Mouse (Mus musculus) lung, embryonic 15.5 days (tissue): Measurements from ENCODE around the gene Fam187b. TPM values are rescaled to one million over a fixed set of nuclear protein-coding genes. Genes with fewer than 3 reads are reported as not detected.
A peak's percentile ranks its signal among the peaks of the same experiment; 100 is the strongest.

ENCODE experiments used
- ATAC-seq: fragments of 200-750 bp; cut with Nextera tagmentation; 2 replicates; pipeline ENCODE4 v1.8.0; 2017; ENCODE audit warnings: moderate number of reproducible peaks, borderline replicate concordance; ENCODE audit not compliant: low FRiP score, low TSS enrichment; ENCODE audit errors: extremely low read depth
- H3K27ac ChIP-seq: fragments of 300-500 bp; sonication (generic); 2 replicates; pipeline ENCODE4 v1.5.1; 2015; ENCODE audit warnings: moderate library complexity, mild to moderate bottlenecking, inconsistent platforms
- H3K27me3 ChIP-seq: fragments of 300-500 bp; sonication (generic); 2 replicates; pipeline ENCODE4 v1.6.1; 2015; ENCODE audit warnings: inconsistent platforms
- H3K36me3 ChIP-seq: fragments of 300-500 bp; sonication (generic); 2 replicates; pipeline ENCODE4 v1.6.1; 2015; ENCODE audit warnings: inconsistent platforms
- H3K4me1 ChIP-seq: fragments of 300-500 bp; sonication (generic); 2 replicates; pipeline ENCODE4 v1.6.1; 2015; ENCODE audit warnings: inconsistent platforms
- H3K4me2 ChIP-seq: fragments of 300-500 bp; sonication (generic); 2 replicates; pipeline ENCODE4 v1.6.1; 2015; ENCODE audit warnings: inconsistent platforms, mild to moderate bottlenecking, moderate library complexity
- H3K4me3 ChIP-seq: fragments of 300-500 bp; sonication (generic); 2 replicates; pipeline ENCODE4 v1.5.1; 2015; ENCODE audit warnings: mild to moderate bottlenecking, inconsistent platforms
- H3K9ac ChIP-seq: fragments of 300-500 bp; sonication (generic); 2 replicates; pipeline ENCODE4 v1.6.1; 2015; ENCODE audit warnings: inconsistent platforms
- H3K9me3 ChIP-seq: fragments of 300-500 bp; sonication (generic); 2 replicates; pipeline ENCODE4 v1.6.1; 2016; ENCODE audit warnings: inconsistent platforms
- WGBS: fragments of 180-500 bp; shearing (Covaris S2); methylation state at CpG from one replicate; pipeline ENCODE4 v1.1.7; 2015; 5-methylcytosine and 5-hydroxymethylcytosine counted together
- polyA plus RNA-seq: library from polyadenylated mRNA; unstranded; fragments of >200 nt; fragmentation: Nextera tagmentation; extraction: Ambion mirVana; gene quantifications from 2 replicates; pipeline ENCODE4 v1.2.1, GENCODE M21; 2015

Fam187b gene
- polyA plus RNA-seq, 1 experiment from 2014 or later = 6.3 TPM

DNA sequence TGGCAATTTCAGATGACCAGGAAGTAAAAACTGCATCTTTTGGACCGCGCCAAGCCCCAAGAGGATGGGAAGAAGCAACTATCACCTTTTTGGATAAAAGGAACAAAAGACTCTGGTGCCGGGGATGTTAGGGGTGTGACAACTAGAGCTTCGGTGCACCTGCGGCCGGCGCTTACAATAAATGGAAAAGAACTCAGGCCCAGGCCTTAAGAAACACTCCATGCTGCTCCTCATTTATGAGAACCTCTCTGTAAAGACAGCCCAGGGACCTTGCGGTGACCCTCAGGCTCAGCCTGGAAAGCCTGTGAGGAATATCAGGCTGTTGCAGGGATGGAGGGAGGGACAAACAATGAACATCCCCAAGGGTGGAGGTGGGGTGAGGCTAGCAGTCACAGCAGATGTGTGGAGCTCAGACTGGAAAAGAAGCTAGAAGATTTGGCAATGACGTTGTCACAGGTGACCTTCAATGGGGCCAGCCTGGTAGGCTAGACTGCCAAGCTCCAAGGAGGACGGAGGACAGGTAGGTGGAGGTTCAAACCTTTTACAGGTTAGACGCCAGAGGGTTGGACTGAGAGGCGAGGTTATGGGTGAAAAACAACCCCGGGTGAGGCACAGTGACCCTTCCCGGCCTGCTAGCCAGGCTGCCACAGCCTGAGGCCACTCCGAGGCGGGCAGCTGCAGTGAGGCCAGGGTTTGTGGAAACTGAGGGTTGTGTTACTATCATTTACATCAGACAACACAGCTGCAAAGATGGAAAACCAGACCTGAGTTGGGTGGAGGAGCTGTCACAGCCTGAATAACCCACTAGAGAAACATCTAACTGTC, 20.9 kb upstream of the Fam187b start:
- no peak overlapping the region for H3K4me3 ChIP-seq
- 90% methylated on average over 16 of the region's 16 CpGs for WGBS
- H3K9ac ChIP-seq = no peak overlapping the region
- H3K4me1 ChIP-seq = peaks cover 9% of the 10 kb centered on the region
- H3K9me3 ChIP-seq = no peaks in the 10 kb centered on the region
- no peaks in the 10 kb centered on the region for H3K27me3 ChIP-seq
- H3K36me3 ChIP-seq = peaks cover 55% of the 10 kb centered on the region
- no peak overlapping the region for H3K27ac ChIP-seq
- H3K4me2 ChIP-seq = no peak overlapping the region
- ATAC-seq = no peak

GRCm38 (mm10) chr7:30953459-30953858, 20.1 kb upstream of the Fam187b start:
- H3K4me2 ChIP-seq = no peak overlapping the region
- no peaks in the 10 kb centered on the region for H3K9me3 ChIP-seq
- H3K9ac ChIP-seq = no peak overlapping the region
- 81% methylated on average over 6 of the region's 6 CpGs for WGBS
- no peak overlapping the region for H3K27ac ChIP-seq
- H3K36me3 ChIP-seq = peaks cover 56% of the 10 kb centered on the region
- no peaks in the 10 kb centered on the region for H3K27me3 ChIP-seq
- no peak for ATAC-seq
- peaks cover 15% of the 10 kb centered on the region for H3K4me1 ChIP-seq
- H3K4me3 ChIP-seq = no peak overlapping the region

DNA sequence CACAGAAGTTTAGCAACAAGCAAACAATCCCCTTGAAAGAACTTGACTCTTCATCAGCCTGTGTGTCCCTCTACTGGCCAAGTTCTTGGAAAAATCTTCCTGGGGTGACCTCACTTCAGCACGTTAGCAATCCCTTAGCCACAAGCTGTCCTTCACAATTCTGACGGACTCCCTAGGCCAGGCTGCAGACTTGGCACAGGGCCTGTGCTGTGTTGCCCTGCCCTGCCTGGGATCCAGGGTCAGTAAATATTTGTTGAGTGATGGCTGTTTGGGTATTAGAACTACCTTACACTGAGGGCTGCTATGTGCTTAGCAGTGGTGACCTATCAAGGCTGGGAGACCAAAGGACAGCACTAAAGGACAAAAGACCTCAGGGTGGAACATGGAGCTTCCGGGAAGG, 19.6 kb upstream of the Fam187b start:
- ATAC-seq = no peak
- no peak overlapping the region for H3K4me2 ChIP-seq
- 73% methylated on average over 3 of the region's 3 CpGs for WGBS
- no peak overlapping the region for H3K4me3 ChIP-seq
- no peaks in the 10 kb centered on the region for H3K9me3 ChIP-seq
- H3K27ac ChIP-seq = no peak overlapping the region
- peaks cover 59% of the 10 kb centered on the region for H3K36me3 ChIP-seq
- no peak overlapping the region for H3K9ac ChIP-seq
- peaks cover 16% of the 10 kb centered on the region for H3K4me1 ChIP-seq
- H3K27me3 ChIP-seq = no peaks in the 10 kb centered on the region

DNA sequence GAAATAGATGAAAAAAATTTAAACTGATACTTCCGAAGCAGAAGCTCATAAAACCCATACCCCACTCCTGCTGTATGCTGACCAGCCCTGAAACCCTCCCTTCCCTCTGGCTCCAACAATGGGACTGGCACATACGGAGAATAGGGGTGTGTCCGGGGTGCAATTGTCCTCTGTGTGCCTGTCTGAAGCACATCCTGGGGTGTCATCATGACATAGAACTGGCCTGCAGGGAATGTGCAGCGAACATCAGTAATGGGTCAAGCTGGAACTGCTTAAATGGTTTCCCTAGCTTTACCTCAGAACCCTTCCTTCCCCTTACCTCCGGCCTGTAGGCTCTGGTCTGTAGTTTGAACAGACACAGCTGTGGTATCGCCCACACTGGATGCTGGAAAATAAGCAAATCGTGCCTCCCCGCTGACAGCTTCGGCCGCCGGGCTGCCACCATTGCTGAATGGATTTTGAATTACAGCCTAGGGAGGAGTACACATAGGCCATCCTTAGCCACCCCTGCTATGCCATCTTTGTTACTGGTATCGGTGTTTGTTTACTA, 18.5 kb upstream of the Fam187b start:
- Histone ChIP-seq H3K27me3 (no peaks in the 10 kb centered on the region), H3K4me2 (peak overlapping the region; percentile 71), H3K9ac (no peak overlapping the region), H3K27ac (no peak overlapping the region), H3K36me3 (peaks cover 57% of the 10 kb centered on the region), H3K4me1 (peaks cover 16% of the 10 kb centered on the region), H3K9me3 (no peaks in the 10 kb centered on the region), H3K4me3 (peak overlapping the region; percentile 97)
- no peak for ATAC-seq
- 79% methylated on average over 12 of the region's 12 CpGs for WGBS

- peak; percentile 72 for ATAC-seq
- Histone ChIP-seq H3K36me3 (peaks cover 50% of the 10 kb centered on the region), H3K4me2 (peak overlapping the region; percentile 71), H3K27me3 (no peaks in the 10 kb centered on the region), H3K4me3 (peak overlapping the region; percentile 97), H3K9ac (peak overlapping the region; percentile 99), H3K9me3 (no peaks in the 10 kb centered on the region), H3K27ac (peak overlapping the region; percentile 99), H3K4me1 (peaks cover 16% of the 10 kb centered on the region)
- 0% methylated on average over 51 of the region's 64 CpGs for WGBS
Observed at GRCm38 (mm10) chr7:30955584-30956356, 17.8 kb upstream of the Fam187b start.

DNA sequence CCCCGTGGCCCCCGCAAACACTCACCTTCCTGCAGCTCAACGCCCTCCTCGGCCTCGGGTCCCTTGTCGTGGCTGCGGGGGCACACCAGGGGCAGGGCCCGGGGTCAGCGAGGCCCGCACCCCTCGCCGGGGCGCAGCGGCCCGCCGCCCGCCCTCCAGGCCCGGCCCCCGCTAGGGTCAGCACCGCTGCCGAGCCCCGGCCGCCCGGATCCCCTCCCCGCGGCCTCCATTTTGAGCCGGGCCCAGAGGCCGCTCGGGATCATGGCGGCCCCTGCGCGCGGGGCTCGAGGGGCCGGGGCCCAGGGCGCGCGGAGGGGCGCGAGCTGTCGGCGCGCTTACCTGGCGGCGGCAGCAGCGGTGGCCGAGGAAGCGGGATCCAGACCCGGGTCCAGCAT, 17.2 kb upstream of the Fam187b start:
- 1% methylated on average over 29 of the region's 49 CpGs for WGBS
- ATAC-seq = peak; percentile 61

GRCm38 (mm10) chr7:30956756-30957366, 16.7 kb upstream of the Fam187b start, which contains the start of gene Usf2:
Gene Usf2, minus strand, starts transcription at chr7:30956803.
- peaks cover 45% of the 10 kb centered on the region for H3K36me3 ChIP-seq
- WGBS = 0% methylated on average over 22 of the region's 82 CpGs

More for the DNA sequence above, 17.2 kb upstream of the Fam187b start:
- Histone ChIP-seq H3K4me3 (peak overlapping the region; percentile 97), H3K9me3 (no peaks in the 10 kb centered on the region), H3K9ac (peak overlapping the region; percentile 99), H3K4me1 (peaks cover 16% of the 10 kb centered on the region), H3K36me3 (peaks cover 50% of the 10 kb centered on the region), H3K27me3 (no peaks in the 10 kb centered on the region), H3K4me2 (peak overlapping the region; percentile 71), H3K27ac (peak overlapping the region; percentile 99)

GRCm38 (mm10) chr7:30957367-30957783, 16.2 kb upstream of the Fam187b start:
- peak overlapping the region; percentile 99 for H3K27ac ChIP-seq
- peak overlapping the region; percentile 60 for H3K4me2 ChIP-seq
- under 1% methylated on average over 43 of the region's 43 CpGs for WGBS
- peak; percentile 60 for ATAC-seq
- H3K27me3 ChIP-seq = no peaks in the 10 kb centered on the region
- H3K4me3 ChIP-seq = peak overlapping the region; percentile 97
- H3K4me1 ChIP-seq = peaks cover 16% of the 10 kb centered on the region
- peak overlapping the region; percentile 99 for H3K9ac ChIP-seq
- H3K36me3 ChIP-seq = peaks cover 40% of the 10 kb centered on the region
- no peaks in the 10 kb centered on the region for H3K9me3 ChIP-seq

More at GRCm38 (mm10) chr7:30956756-30957366, 16.7 kb upstream of the Fam187b start, which contains the start of gene Usf2:
- Histone ChIP-seq H3K27me3 (no peaks in the 10 kb centered on the region), H3K4me1 (peaks cover 16% of the 10 kb centered on the region), H3K9me3 (no peaks in the 10 kb centered on the region), H3K4me3 (peak within 1 kb of the TSS; percentile 97), H3K9ac (peak within 1 kb of the TSS; percentile 99), H3K4me2 (peak within 1 kb of the TSS; percentile 71), H3K27ac (peak within 1 kb of the TSS; percentile 99)
- peak; percentile 69 for ATAC-seq

GRCm38 (mm10) chr7:30958109-30958865, 15.3 kb upstream of the Fam187b start:
- H3K4me2 ChIP-seq = peak overlapping the region; percentile 60
- peak overlapping the region; percentile 99 for H3K27ac ChIP-seq
- H3K9ac ChIP-seq = peak overlapping the region; percentile 99
- no peak for ATAC-seq
- peak overlapping the region; percentile 97 for H3K4me3 ChIP-seq
- peaks cover 16% of the 10 kb centered on the region for H3K4me1 ChIP-seq
- H3K9me3 ChIP-seq = no peaks in the 10 kb centered on the region
- no peaks in the 10 kb centered on the region for H3K27me3 ChIP-seq
- peaks cover 31% of the 10 kb centered on the region for H3K36me3 ChIP-seq
- 66% methylated on average over 28 of the region's 28 CpGs for WGBS

- Histone ChIP-seq H3K27ac (no peak overlapping the region), H3K9ac (no peak overlapping the region), H3K36me3 (peaks cover 24% of the 10 kb centered on the region), H3K4me2 (no peak overlapping the region), H3K27me3 (no peaks in the 10 kb centered on the region), H3K9me3 (no peaks in the 10 kb centered on the region), H3K4me1 (peaks cover 16% of the 10 kb centered on the region), H3K4me3 (no peak overlapping the region)
- no peak for ATAC-seq
- WGBS = 94% methylated on average over 9 of the region's 9 CpGs
Observed at GRCm38 (mm10) chr7:30958866-30959487, 14.6 kb upstream of the Fam187b start.
